Mouse (Mus musculus) MEL (cell line): ENCODE measurements around the gene Tmem63a.

Experiments used
- CTCF ChIP-seq, 3 experiments: IDR thresholded peaks in 2 of 3; conservative IDR thresholded peaks in 1 of 3; 2 replicates each; pipeline ENCODE4 v1.5.1; 2011 to 2012; ENCODE audit warnings: low read length in 3 of 3, low read depth in 2 of 3, mild to moderate bottlenecking in 2 of 3, improper control_type of control experiment in 1 of 3, inconsistent platforms in 1 of 3, mixed read lengths in 1 of 3, moderate library complexity in 1 of 3; ENCODE audit not compliant: control insufficient read depth in 1 of 3, insufficient read depth in 1 of 3, poor library complexity in 1 of 3, severe bottlenecking in 1 of 3
- E2F4 ChIP-seq: IDR thresholded peaks from 2 replicates; pipeline ENCODE4 v1.6.1; 2011; ENCODE audit warnings: low read depth, low read length, improper control_type of control experiment, borderline replicate concordance
- ELF1 ChIP-seq: IDR thresholded peaks from 2 replicates; pipeline ENCODE4 v1.6.1; 2014; ENCODE audit warnings: low read depth, mild to moderate bottlenecking, inconsistent platforms, low read length, improper control_type of control experiment, moderate library complexity
- JUND ChIP-seq: IDR thresholded peaks from 2 replicates; pipeline ENCODE4 v1.6.1; 2011; ENCODE audit warnings: low read depth, mild to moderate bottlenecking, improper control_type of control experiment, low read length
- MAFK ChIP-seq: IDR thresholded peaks from 2 replicates; pipeline ENCODE4 v1.6.1; 2011; ENCODE audit warnings: low read depth, mild to moderate bottlenecking, low read length, improper control_type of control experiment, borderline replicate concordance
- MAX ChIP-seq: IDR thresholded peaks from 2 replicates; pipeline ENCODE4 v1.6.1; 2011; ENCODE audit warnings: low read length, improper control_type of control experiment
- MAZ ChIP-seq: IDR thresholded peaks from 2 replicates; pipeline ENCODE4 v1.6.1; 2012; ENCODE audit warnings: low read depth, mild to moderate bottlenecking, inconsistent platforms, low read length, improper control_type of control experiment
- MEF2A ChIP-seq: IDR thresholded peaks from 2 replicates; pipeline ENCODE4 v1.6.1; 2014; ENCODE audit warnings: low read depth, mild to moderate bottlenecking, inconsistent platforms, low read length, improper control_type of control experiment; ENCODE audit not compliant: poor library complexity, insufficient replicate concordance, severe bottlenecking; ENCODE audit errors: extremely low read depth
- POLR2A ChIP-seq, 2 experiments: IDR thresholded peaks; 2 replicates each; pipeline ENCODE4 v1.6.1; 2011 to 2012; ENCODE audit warnings: low read length in 2 of 2, mild to moderate bottlenecking in 2 of 2, control low read depth in 1 of 2, improper control_type of control experiment in 1 of 2, low read depth in 1 of 2, moderate library complexity in 1 of 2; ENCODE audit not compliant: control insufficient read depth in 1 of 2, insufficient read depth in 1 of 2, poor library complexity in 1 of 2
- POLR2AphosphoS2 ChIP-seq: IDR thresholded peaks from 2 replicates; pipeline ENCODE4 v1.6.1; 2011; ENCODE audit warnings: low read length, improper control_type of control experiment
- SIN3A ChIP-seq: IDR thresholded peaks from 2 replicates; pipeline ENCODE4 v1.6.1; 2012; ENCODE audit warnings: low read length, improper control_type of control experiment, inconsistent platforms
- SMC3 ChIP-seq: IDR thresholded peaks from 2 replicates; pipeline ENCODE4 v1.6.1; 2011; ENCODE audit warnings: low read depth, low read length, improper control_type of control experiment
- TAL1 ChIP-seq: IDR thresholded peaks from 2 replicates; pipeline ENCODE4 v1.6.1; 2012; ENCODE audit warnings: mild to moderate bottlenecking, inconsistent platforms, low read length, moderate library complexity, mixed read lengths
- USF1 ChIP-seq: IDR thresholded peaks from 2 replicates; pipeline ENCODE4 v1.6.1; 2014; ENCODE audit warnings: low read depth, mild to moderate bottlenecking, inconsistent platforms, low read length, improper control_type of control experiment, moderate library complexity

DNA sequence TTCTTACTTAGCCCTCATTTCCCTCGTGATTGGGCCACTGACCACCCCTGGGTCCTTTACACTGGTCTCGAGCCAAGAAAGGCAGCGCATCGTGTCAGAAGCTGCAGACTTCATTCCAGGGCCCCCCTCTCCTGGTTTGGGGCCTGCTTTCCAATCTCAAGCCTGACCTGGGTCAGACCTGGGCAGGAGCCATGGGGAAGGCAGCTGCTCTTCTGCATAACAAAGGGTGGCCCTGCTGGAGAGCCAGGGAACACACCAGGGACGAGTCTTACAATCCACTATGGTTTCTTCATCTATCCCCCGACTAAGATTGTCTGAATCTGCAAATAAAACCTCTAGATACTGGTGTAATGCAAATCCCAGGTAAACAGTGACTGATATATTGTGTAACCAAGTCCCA, 8.5 kb upstream of the Tmem63a start:
- TF ChIP-seq POLR2A (IDR thresholded peaks at IDR 0.05; ENCODE audit: control insufficient read depth in 1 of 2, insufficient read depth in 1 of 2, low read depth in 1 of 2, low read length in 2 of 2, poor library complexity in 1 of 2) (no peak), ELF1 (no peak), CTCF (IDR thresholded peaks at IDR 0.05 in 2 of 3, conservative IDR thresholded peaks at IDR 0.05 in 1 of 3; ENCODE audit: control insufficient read depth in 1 of 3, insufficient read depth in 1 of 3, low read depth in 2 of 3, low read length in 3 of 3, poor library complexity in 1 of 3, severe bottlenecking in 1 of 3) (no peak), SMC3 (no peak), JUND (no peak), MAX (no peak), POLR2AphosphoS2 (no peak), MEF2A (no peak), MAZ (no peak), SIN3A (no peak), USF1 (no peak), E2F4 (no peak), MAFK (no peak), TAL1 (no peak)
